ENCODE assay signal across 11 mouse cellular contexts in the genomic region with DNA sequence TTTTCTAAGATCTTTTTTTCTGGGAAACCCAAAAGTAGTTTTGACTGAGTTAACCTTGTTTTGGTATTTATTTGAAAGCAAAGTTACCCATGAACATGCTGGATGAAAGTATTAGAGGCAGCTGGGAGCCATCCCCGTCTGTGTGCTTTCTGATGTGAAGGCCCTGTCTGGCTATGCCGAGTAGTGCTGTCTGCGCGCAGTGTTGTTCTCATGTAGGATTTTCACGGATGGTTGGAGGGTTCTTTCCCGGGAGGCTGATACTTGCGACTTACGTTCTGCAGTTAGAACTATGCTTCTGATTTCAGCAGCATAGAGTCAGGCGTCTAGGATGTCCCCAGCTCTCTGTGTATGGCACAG. TPM values are rescaled to one million over a fixed set of nuclear protein-coding genes. Genes with fewer than 3 reads are reported as not detected.
DNase-seq lines count a peak whose midpoint lies in the region; ATAC-seq lines count a peak whose summit lies in the region.
"Had no signal": no experiment of that assay in that cellular context is flagged by ENCODE, and none has a peak within 500 bp of the region (broad histone marks: within the 10 kb centered on the region; RNA-seq: fewer than 3 reads in every experiment).

No protein-coding gene starts in this region.

- peak; percentile 16 for DNase-seq in hindbrain, embryonic 10.5 days (ENCODE audit: low spot score)
- peak; percentile 25 for DNase-seq in brain, adult 2 months (ENCODE audit: low read depth, low spot score)
- DNase-seq in lung, postnatal 36 days: peak; percentile 18
- no peak for DNase-seq in spleen, postnatal 10 days (ENCODE audit: low spot score in 2 of 2)
- DNase-seq in thymus, postnatal 4 days: no peak
- no peak for DNase-seq in right cerebral cortex, postnatal 25 days
- DNase-seq: adrenal gland, postnatal 25 days; liver, embryonic 13.5 days had no signal

- no peaks in the 10 kb centered on the region for H3K9me3 ChIP-seq in hindbrain, embryonic 10.5 days
- H3K9me3 ChIP-seq in hindbrain, embryonic 13.5 days: no peaks in the 10 kb centered on the region
- H3K9me3 ChIP-seq in heart, embryonic 13.5 days: no peaks in the 10 kb centered on the region
- H3K9me3 ChIP-seq: liver, embryonic 13.5 days; neural tube, embryonic 12.5 days had no signal

- ATAC-seq in hindbrain, embryonic 13.5 days (ENCODE audit: low FRiP score): no peak
- ATAC-seq in heart, embryonic 13.5 days (ENCODE audit: extremely low read depth, insufficient number of reproducible peaks, low FRiP score, low TSS enrichment): no peak

- H3K4me2 ChIP-seq in hindbrain, embryonic 13.5 days: no peak overlapping the region
- H3K4me2 ChIP-seq in heart, embryonic 13.5 days: no peak overlapping the region
- H3K4me2 ChIP-seq: liver, embryonic 13.5 days had no signal

- no peaks in the 10 kb centered on the region for H3K36me3 ChIP-seq in hindbrain, embryonic 10.5 days
- H3K36me3 ChIP-seq in hindbrain, embryonic 13.5 days: no peaks in the 10 kb centered on the region
- no peaks in the 10 kb centered on the region for H3K36me3 ChIP-seq in heart, embryonic 13.5 days
- H3K36me3 ChIP-seq: liver, embryonic 13.5 days; neural tube, embryonic 12.5 days had no signal

- H3K9ac ChIP-seq in hindbrain, embryonic 13.5 days: no peak overlapping the region
- H3K9ac ChIP-seq in heart, embryonic 13.5 days: no peak overlapping the region
- H3K9ac ChIP-seq: liver, embryonic 13.5 days; neural tube, embryonic 12.5 days had no signal

- peaks cover 27% of the 10 kb centered on the region for H3K4me1 ChIP-seq in hindbrain, embryonic 10.5 days (replicated peaks)
- H3K4me1 ChIP-seq in hindbrain, embryonic 13.5 days (replicated peaks): peaks cover 7% of the 10 kb centered on the region
- peaks cover 12% of the 10 kb centered on the region; the same call in 1 of the 2 replicates for H3K4me1 ChIP-seq in heart, embryonic 13.5 days
- H3K4me1 ChIP-seq: liver, embryonic 13.5 days had no signal

- 37% methylated on average over 9 of the region's 9 CpGs for WGBS in hindbrain, embryonic 10.5 days
- 36% methylated on average over 9 of the region's 9 CpGs for WGBS in hindbrain, embryonic 13.5 days
- WGBS in heart, embryonic 13.5 days: 67% methylated on average over 9 of the region's 9 CpGs

- no peaks in the 10 kb centered on the region for H3K27me3 ChIP-seq in hindbrain, embryonic 10.5 days (ENCODE audit: insufficient read depth, poor library complexity, severe bottlenecking)
- H3K27me3 ChIP-seq in hindbrain, embryonic 13.5 days: no peaks in the 10 kb centered on the region
- H3K27me3 ChIP-seq in heart, embryonic 13.5 days (replicated peaks): no peaks in the 10 kb centered on the region
- H3K27me3 ChIP-seq: liver, embryonic 13.5 days; neural tube, embryonic 12.5 days had no signal

- H3K27ac ChIP-seq in hindbrain, embryonic 10.5 days: peak overlapping the region; percentile 74
- H3K27ac ChIP-seq in hindbrain, embryonic 13.5 days: no peak overlapping the region
- H3K27ac ChIP-seq in heart, embryonic 13.5 days (replicated peaks): peak overlapping the region; percentile 3; the same call in 1 of the 2 replicates
- H3K27ac ChIP-seq: liver, embryonic 13.5 days; neural tube, embryonic 12.5 days had no signal

- no peak overlapping the region for H3K4me3 ChIP-seq in hindbrain, embryonic 10.5 days
- no peak overlapping the region for H3K4me3 ChIP-seq in hindbrain, embryonic 13.5 days
- no peak overlapping the region for H3K4me3 ChIP-seq in heart, embryonic 13.5 days
- H3K4me3 ChIP-seq: liver, embryonic 13.5 days; neural tube, embryonic 12.5 days had no signal

RNA-seq across cellular contexts. Expression of a gene that starts 39.9 kb away (rescaled TPM):
- polyA plus RNA-seq in hindbrain, embryonic 10.5 days (2016; fragmentation: Nextera tagmentation; extraction: Ambion mirVana): 23.3 and 37.3 TPM in 2 replicates
- 33.0 and 34.0 TPM in 2 replicates for polyA plus RNA-seq in hindbrain, embryonic 13.5 days (2015; fragmentation: Nextera tagmentation; extraction: Ambion mirVana)
- polyA plus RNA-seq in heart, embryonic 13.5 days (2015; fragmentation: Nextera tagmentation; extraction: Ambion mirVana): 17.4 and 18.3 TPM in 2 replicates

Comparison
In these comparisons a context has a peak if more than half of its experiments do, and no peak if none do; other contexts are left out.
1. DNase-seq: peak in hindbrain, embryonic 10.5 days (single experiment), brain, adult 2 months (single experiment) and lung, postnatal 36 days (single experiment); none in spleen, postnatal 10 days (0 of 2), thymus, postnatal 4 days (single experiment) and right cerebral cortex, postnatal 25 days (single experiment).